Mouse (Mus musculus): Measurements from ENCODE around the gene Dnajb14. TPM values are rescaled to one million over a fixed set of nuclear protein-coding genes. Genes with fewer than 3 reads are reported as not detected.
"Not testable (repeated sequence)": the region's sequence is repeated elsewhere in the genome, so short reads cannot be mapped to it uniquely, and the experiment has no call there.

Gene Dnajb14
- polyA plus RNA-seq, 1 experiment, result 6.1 TPM

GRCm38 (mm10) chr3:137838160-137838559, 29.3 kb upstream of the Dnajb14 start:
- Histone ChIP-seq H3K4me3 (replicated peaks; ENCODE audit: extremely low read depth, low read depth, low read length) (no peak overlapping the region), H3K4me1 (ENCODE audit: control insufficient read depth, insufficient read depth, low read length) (no peaks in the 10 kb centered on the region; the same call in 1 of the 2 replicates)
- TF ChIP-seq CTCF (IDR thresholded peaks at IDR 0.05; ENCODE audit: insufficient read depth, low read length) (no peak), POLR2A (IDR thresholded peaks at IDR 0.05; ENCODE audit: borderline replicate concordance, extremely low read depth, low read depth, low read length) (no peak)
- DNase-seq, result no peak

- Histone ChIP-seq H3K4me1 (ENCODE audit: control insufficient read depth, insufficient read depth, low read length) (no peaks in the 10 kb centered on the region), H3K4me3 (replicated peaks; ENCODE audit: extremely low read depth, low read depth, low read length) (no peak overlapping the region)
- DNase-seq, result no peak
- WGBS, result 84% methylated on average over 1 of the region's 1 CpGs
- TF ChIP-seq CTCF (IDR thresholded peaks at IDR 0.05; ENCODE audit: insufficient read depth, low read length) (no peak), POLR2A (IDR thresholded peaks at IDR 0.05; ENCODE audit: borderline replicate concordance, extremely low read depth, low read depth, low read length) (no peak)
Measured at GRCm38 (mm10) chr3:137842944-137843343, 24.5 kb upstream of the Dnajb14 start.

GRCm38 (mm10) chr3:137844263-137844662, 23.2 kb upstream of the Dnajb14 start:
- H3K4me1 ChIP-seq (ENCODE audit: control insufficient read depth, insufficient read depth, low read length), result no peaks in the 10 kb centered on the region
- WGBS, result 91% methylated on average over 3 of the region's 3 CpGs
- no peak overlapping the region for H3K4me3 ChIP-seq (replicated peaks; ENCODE audit: extremely low read depth, low read depth, low read length)
- no peak for TF ChIP-seq CTCF (IDR thresholded peaks at IDR 0.05; ENCODE audit: insufficient read depth, low read length)
- no peak for TF ChIP-seq POLR2A (IDR thresholded peaks at IDR 0.05; ENCODE audit: borderline replicate concordance, extremely low read depth, low read depth, low read length)
- DNase-seq, result no peak

GRCm38 (mm10) chr3:137846552-137846951, 20.9 kb upstream of the Dnajb14 start:
- Histone ChIP-seq H3K4me3 (replicated peaks; ENCODE audit: extremely low read depth, low read depth, low read length) (no peak overlapping the region), H3K4me1 (ENCODE audit: control insufficient read depth, insufficient read depth, low read length) (no peaks in the 10 kb centered on the region)
- no peak for DNase-seq
- TF ChIP-seq CTCF (IDR thresholded peaks at IDR 0.05; ENCODE audit: insufficient read depth, low read length) (no peak), POLR2A (IDR thresholded peaks at IDR 0.05; ENCODE audit: borderline replicate concordance, extremely low read depth, low read depth, low read length) (no peak)
- 72% methylated on average over 5 of the region's 5 CpGs for WGBS

GRCm38 (mm10) chr3:137848354-137848753, 19.1 kb upstream of the Dnajb14 start:
- WGBS, result 67% methylated on average over 9 of the region's 9 CpGs
- TF ChIP-seq CTCF (IDR thresholded peaks at IDR 0.05; ENCODE audit: insufficient read depth, low read length), result no peak
- no peak for TF ChIP-seq POLR2A (IDR thresholded peaks at IDR 0.05; ENCODE audit: borderline replicate concordance, extremely low read depth, low read depth, low read length)
- no peak overlapping the region for H3K4me3 ChIP-seq (replicated peaks; ENCODE audit: extremely low read depth, low read depth, low read length)
- H3K4me1 ChIP-seq (ENCODE audit: control insufficient read depth, insufficient read depth, low read length), result no peaks in the 10 kb centered on the region
- DNase-seq, result no peak

GRCm38 (mm10) chr3:137849697-137850096, 17.8 kb upstream of the Dnajb14 start:
- WGBS, result 77% methylated on average over 5 of the region's 5 CpGs
- Histone ChIP-seq H3K4me3 (replicated peaks; ENCODE audit: extremely low read depth, low read depth, low read length) (no peak overlapping the region), H3K4me1 (ENCODE audit: control insufficient read depth, insufficient read depth, low read length) (no peaks in the 10 kb centered on the region)
- TF ChIP-seq POLR2A (IDR thresholded peaks at IDR 0.05; ENCODE audit: borderline replicate concordance, extremely low read depth, low read depth, low read length), result no peak
- no peak for DNase-seq

GRCm38 (mm10) chr3:137851196-137851595, 16.3 kb upstream of the Dnajb14 start:
- DNase-seq, result no peak
- H3K4me3 ChIP-seq (replicated peaks; ENCODE audit: extremely low read depth, low read depth, low read length), result no peak overlapping the region
- TF ChIP-seq POLR2A (IDR thresholded peaks at IDR 0.05; ENCODE audit: borderline replicate concordance, extremely low read depth, low read depth, low read length) (no peak), CTCF (IDR thresholded peaks at IDR 0.05; ENCODE audit: insufficient read depth, low read length) (no peak)
- H3K4me1 ChIP-seq (ENCODE audit: control insufficient read depth, insufficient read depth, low read length), result no peaks in the 10 kb centered on the region
- 95% methylated on average over 2 of the region's 2 CpGs for WGBS

GRCm38 (mm10) chr3:137853011-137853410, 14.5 kb upstream of the Dnajb14 start:
- not testable (repeated sequence) for H3K4me1 ChIP-seq (ENCODE audit: control insufficient read depth, insufficient read depth, low read length); DNase-seq; H3K4me3 ChIP-seq (replicated peaks; ENCODE audit: extremely low read depth, low read depth, low read length)
- 62% methylated on average over 1 of the region's 1 CpGs for WGBS

- TF ChIP-seq POLR2A (IDR thresholded peaks at IDR 0.05; ENCODE audit: borderline replicate concordance, extremely low read depth, low read depth, low read length) (no peak), CTCF (IDR thresholded peaks at IDR 0.05; ENCODE audit: insufficient read depth, low read length) (no peak)
Measured at GRCm38 (mm10) chr3:137855328-137855727, 12.1 kb upstream of the Dnajb14 start.

GRCm38 (mm10) chr3:137856061-137856460, 11.4 kb upstream of the Dnajb14 start:
- DNase-seq, result no peak
- TF ChIP-seq POLR2A (IDR thresholded peaks at IDR 0.05; ENCODE audit: borderline replicate concordance, extremely low read depth, low read depth, low read length) (no peak), CTCF (IDR thresholded peaks at IDR 0.05; ENCODE audit: insufficient read depth, low read length) (no peak)
- 64% methylated on average over 7 of the region's 7 CpGs for WGBS
- H3K4me3 ChIP-seq (replicated peaks; ENCODE audit: extremely low read depth, low read depth, low read length), result no peak overlapping the region
- no peaks in the 10 kb centered on the region for H3K4me1 ChIP-seq (ENCODE audit: control insufficient read depth, insufficient read depth, low read length)

More at GRCm38 (mm10) chr3:137855328-137855727, 12.1 kb upstream of the Dnajb14 start:
- DNase-seq, result no peak
- Histone ChIP-seq H3K4me3 (replicated peaks; ENCODE audit: extremely low read depth, low read depth, low read length) (no peak overlapping the region), H3K4me1 (ENCODE audit: control insufficient read depth, insufficient read depth, low read length) (no peaks in the 10 kb centered on the region)
- WGBS, result 66% methylated on average over 3 of the region's 3 CpGs
